Mouse (Mus musculus) thymus, postnatal 10 days (tissue): ENCODE measurements around the gene Thada.
"Not testable (repeated sequence)": the region's sequence is repeated elsewhere in the genome, so short reads cannot be mapped to it uniquely, and the experiment has no call there.

Experiments used
- DNase-seq, 2 experiments: peaks; one replicate each; pipeline ENCODE4 v3.0.0; 2021; ENCODE audit warnings: low spot score in 2 of 2

Thada gene

DNA sequence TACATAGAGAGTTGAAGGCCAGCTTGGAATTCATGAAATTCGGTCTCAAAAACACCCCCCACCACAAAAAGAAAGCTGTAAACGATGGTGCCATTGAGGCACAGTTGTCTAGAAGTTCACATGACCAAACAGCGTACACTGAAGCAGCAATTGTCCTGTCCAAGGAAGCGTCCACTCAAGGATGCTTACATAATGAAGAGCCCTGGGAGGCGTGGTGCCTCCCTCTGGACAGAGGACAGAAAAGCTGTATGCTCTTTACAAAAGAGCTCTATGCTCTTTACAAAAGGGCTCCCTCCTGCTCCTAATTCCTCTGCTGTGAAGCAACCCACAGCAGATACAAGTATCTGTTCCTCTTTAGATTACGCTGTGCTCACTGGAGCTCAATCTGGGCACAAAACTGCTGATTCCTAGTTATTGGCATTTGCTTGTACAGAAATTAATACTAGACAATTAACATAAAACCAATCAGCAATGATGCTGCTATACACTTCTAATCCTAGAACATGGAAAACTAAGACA, 123.6 kb downstream of the Thada start:
- DNase-seq: no peak

DNA sequence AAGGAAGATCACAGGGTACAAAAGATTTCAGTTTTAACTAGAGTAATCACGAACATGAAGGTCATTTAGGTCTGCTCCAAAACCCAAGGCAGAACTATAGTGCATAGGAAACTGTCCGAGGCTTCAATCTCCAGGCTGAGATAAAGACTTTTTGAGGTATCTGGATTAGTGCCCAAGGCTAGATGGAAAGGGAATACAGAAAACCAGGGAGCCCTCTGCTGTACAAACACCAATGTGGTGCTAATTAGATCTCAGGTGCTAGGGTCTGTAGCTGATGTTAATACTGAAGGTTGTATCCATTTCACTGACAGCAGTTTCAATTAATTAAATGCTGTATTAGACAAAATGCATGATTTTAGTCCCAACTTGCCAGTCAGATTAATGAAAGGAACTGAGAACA, 124.3 kb downstream of the Thada start:
- no peak for DNase-seq

DNA sequence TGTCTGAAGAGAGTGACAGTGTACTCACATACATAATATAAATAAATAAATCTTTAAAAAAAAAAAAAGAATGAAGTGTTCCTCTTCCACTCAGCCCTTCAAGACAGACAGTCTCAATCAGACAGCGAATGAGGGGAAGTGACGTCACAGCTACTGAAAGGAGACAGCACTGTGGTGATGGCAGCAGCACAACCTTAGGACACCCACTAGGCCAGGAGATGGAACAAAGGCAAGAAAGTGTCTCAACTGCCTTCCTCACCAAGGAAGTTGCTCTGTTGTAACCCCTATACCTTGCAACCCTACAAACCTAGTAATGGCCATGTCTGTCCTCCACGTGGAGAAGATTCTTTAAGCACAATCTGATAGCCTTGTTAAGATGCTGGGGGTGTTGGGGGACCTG, 125.4 kb downstream of the Thada start:
- no peak for DNase-seq

DNA sequence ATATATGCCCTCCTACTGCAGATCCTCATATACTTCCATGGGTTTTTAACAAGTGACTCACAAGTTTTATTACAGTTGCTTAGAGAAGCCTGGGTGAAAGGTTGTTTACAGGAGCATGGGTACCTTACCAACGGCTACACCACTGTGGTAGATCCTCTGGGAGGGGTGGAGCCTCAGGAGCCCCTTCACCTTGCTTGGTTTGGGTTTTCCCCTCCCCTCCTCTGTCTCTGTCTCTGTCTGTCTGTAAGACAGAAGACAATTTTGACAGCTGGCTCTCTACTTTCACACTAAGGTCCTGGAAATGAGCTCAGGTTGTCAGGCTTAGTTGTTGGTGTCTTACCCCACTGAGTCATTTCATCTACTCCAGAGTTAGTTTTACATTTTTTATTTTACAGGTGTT, 130.0 kb downstream of the Thada start:
- DNase-seq: no peak

DNA sequence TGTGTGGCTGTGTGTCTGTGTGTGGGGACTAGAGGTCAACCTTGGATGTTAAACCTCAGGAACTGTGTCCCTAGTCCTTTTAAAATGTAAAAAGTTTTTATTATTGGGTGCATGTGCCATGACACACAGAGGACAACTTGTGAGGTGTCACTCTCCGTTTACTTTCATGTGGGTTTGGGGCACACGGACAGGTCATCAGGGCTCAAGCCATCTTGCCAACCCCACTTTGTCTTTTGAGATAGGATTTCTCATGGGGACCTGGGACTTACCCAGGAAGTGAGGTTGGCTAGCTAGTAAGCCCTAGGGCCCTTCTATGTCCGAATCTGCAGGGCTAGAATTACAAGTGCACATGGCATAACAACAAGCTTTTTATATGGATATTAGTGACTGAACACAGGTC, 130.9 kb downstream of the Thada start:
- DNase-seq: no peak

DNA sequence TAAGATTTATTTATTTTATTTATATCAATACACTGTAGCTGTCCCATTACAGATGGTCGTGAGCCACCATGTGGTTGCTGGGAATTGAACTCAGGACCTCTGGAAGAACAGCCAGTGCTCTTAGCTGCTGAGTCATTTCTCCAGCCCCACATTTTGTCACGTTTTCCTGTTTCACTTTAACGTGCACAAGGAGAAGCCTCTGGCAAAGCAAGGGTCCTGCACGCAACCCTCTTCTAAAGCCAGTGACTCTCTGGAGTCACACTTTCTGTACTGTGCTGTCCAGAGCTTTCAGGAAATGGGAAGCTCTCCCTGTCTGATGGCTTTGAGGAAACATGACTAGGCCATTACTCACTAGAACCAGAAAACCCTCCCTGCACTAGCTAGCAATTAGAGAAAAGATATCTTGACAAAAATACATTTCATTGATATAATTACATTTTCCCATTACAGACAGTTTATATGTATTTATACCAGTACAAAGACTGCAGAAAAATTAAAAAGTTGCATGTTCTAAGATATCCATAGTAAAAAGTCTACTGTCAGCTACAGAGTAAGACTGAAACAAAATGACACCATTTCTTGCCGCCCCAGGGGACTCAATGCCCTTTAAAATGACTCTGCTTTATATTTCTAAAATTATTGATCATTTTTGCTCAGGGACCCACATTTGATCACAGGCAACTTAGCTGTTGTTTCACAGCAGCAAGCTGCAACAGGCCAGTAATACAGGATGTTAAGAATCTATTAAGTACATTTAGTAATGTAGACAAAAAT, 131.6 kb downstream of the Thada start:
- no peak for DNase-seq

DNA sequence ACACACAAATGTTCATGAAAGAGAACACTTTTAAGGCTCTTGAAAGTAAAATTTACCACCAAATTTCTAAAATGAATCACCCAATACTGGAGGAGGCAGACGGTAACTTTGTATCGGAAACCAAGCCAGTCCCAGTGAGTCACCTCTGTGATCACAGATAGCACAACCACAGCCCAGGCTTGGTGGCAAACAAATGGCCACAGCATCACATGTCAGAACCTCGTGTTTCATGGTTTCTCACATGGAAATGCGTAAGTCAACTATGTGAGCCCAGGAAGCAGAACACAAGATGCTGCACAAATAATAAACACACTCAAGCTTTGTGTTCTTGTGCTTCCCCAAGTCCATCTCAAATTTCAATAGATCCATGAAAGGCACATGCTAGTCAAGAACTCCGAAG, 133.1 kb downstream of the Thada start:
- no peak for DNase-seq

DNA sequence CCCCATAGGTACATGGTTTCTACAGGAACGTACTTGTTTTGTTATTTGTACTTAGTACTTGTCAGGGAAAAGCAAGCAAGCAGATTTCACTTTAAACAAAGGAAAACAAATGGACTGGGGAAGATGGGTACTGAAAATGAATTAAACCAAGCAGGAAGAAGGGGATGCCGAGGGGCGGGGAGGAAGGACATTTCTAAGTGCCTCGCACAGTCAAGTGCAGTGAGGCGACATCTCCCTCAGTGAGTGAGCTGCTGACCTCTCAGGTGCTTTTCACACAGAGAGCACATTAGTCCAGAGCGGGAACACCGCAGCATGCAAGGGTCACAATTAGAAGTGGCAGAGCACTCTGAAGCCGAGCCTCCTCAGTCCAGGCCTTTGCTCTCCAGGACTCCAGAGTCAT, 135.0 kb downstream of the Thada start:
- DNase-seq: peak; percentile 16 to 27

DNA sequence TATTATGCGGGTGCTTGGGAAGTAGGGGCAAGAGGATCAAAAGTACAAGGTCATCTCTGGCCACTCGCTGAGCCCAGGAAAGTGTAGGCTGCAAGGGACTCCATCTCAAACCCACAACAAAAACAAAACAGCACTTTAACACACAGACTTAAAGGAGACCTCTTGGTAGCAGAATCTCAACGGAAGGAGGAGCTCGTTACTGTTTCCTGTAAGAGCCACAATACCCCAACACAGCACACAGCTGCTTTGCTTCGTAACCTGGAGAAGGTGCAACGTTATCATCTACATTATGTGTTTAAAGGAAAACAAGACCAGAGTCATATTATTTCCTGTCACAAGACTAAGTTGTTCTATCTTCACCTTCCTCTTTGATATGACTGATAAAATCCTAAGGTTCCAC, 135.5 kb downstream of the Thada start:
- DNase-seq: peak; percentile 54 to 60

DNA sequence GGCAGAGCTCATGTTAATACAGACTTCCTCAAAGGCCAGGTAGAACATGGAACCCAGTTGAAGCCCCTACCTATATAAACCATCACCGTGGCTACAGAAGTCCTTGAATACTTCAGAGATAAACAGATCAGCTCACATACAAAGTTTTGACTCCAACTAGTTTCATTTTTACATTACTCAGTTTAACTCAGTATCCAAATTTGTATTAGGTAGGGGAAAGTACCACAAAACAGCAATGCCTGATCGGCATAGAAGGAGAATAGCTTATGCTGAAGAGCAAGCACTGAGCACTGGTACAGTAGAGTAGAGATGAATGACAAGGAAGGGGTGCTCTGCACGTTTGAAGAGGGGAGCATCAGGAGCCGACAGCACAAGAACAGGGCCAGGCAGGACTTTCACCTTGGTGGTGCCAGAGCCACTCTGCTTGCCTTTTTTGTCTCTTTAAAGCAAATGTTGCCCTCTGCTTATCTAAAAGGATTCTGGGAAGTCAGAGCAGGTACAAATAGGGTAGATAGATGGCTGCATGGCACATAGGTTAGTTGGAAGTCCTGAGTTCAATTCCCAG, 136.0 kb downstream of the Thada start:
- DNase-seq: no peak

DNA sequence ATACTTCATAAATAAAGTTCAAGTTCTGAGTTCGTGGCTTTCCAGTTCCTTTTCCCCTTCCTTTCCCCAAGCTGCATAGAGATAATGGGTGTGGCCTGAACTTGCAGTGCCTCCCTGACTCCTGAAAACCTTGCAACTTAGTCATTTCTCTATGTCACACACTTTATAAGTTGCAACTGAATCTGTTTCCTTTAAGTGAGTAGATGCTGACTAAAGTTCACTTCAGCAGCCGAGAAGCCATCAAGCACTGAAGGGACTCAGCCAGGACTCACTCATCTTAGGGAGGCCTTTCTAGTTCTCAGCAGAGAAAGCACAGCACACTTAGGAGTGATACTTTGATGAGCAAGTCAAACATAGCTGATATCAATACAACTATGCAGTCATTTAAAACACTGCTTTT, 137.5 kb downstream of the Thada start:
- no peak for DNase-seq

DNA sequence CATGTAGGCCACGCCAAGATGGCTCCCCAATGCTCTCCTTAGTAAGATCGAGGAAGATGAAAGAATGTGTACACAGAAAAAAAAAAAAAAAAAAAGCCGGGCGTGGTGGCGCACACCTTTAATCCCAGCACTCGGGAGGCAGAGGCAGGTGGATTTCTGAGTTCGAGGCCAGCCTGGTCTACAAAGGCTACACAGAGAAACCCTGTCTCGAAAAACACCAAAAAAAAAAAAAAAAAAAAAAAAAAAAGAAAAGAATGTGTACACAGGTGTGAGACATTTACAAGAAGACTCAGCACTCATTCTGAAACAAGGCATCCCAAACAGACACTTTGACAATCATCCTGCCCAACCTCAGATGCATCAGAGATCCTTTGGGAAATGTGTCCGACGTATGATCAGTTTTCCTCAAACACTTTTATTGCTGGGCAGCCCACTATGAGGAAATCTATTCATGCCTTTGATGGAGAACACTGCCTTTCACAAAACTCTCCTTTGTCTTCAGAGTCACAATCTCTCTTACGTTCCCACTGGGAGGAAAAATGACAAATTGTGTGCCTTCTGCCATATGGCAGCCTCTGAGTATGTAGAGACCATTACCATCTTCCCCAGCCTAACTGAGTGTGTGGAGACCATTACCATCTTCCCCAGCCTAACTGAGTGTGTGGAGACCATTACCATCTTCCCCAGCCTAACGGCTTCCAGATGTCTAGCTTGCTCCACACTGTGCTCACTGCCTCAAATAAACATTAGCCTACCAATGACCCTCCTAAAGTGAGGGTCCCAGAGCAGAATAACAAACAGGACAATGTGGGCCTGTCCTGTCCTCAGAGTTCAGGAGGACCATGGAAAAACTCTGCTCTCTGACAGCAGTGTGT, 138.7 kb downstream of the Thada start:
- no peak for DNase-seq

DNA sequence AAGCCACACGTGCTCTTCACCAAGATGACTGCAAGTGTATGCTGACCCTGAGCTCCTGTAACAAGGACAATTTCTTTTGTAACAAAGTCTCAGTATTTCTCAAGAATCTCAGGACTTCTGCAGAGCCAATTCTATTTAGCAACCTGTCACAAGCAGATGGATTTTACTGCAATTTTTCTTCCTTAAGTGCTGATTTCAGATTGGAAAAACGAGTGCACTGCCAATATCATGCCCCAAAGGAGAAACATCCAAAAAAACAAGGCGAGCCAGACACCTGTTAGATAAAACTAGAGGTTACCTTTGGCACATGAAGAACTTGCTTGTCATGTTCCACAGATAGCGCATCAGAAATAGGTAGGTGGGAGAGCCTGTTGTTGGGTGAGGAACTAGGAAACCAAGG, 143.8 kb downstream of the Thada start:
- DNase-seq: no peak

DNA sequence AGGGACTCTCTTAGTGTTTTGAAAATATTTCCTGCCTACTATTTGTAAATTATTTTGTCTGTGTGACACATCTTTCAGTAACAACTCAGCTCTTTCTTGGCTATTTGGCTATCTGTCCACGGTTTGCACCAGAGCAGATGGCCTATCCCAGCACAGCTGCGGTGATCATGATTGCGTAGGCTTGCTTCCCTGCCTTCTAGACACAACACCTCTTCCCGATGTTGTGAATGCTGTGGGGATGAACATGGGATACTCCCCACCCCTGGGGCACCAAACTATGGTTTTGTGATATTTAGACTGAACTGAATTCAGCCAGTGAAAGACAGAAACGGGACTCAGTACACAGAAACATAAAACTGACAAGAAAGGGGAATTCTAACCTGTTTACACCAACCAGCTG, 144.7 kb downstream of the Thada start:
- DNase-seq: no peak

DNA sequence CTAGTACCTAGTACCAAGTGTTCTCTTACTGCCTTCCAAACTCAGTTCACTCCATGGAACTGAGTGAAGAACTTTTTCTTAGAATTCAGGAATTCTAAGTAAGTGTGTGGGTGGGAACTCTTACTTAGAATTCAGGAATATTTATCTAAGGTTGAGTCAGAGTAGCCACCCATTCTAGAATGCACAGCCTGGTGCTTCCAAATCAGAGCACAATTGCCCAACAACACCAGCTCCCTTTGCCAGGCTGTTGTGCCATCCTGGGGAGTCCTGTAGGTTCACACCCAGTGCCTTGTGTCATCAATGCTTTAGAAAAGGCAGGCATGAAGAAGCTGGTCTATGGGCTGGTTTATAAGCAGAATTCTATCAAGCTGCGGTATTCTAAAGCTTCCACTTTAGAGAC, 145.4 kb downstream of the Thada start:
- no peak for DNase-seq

DNA sequence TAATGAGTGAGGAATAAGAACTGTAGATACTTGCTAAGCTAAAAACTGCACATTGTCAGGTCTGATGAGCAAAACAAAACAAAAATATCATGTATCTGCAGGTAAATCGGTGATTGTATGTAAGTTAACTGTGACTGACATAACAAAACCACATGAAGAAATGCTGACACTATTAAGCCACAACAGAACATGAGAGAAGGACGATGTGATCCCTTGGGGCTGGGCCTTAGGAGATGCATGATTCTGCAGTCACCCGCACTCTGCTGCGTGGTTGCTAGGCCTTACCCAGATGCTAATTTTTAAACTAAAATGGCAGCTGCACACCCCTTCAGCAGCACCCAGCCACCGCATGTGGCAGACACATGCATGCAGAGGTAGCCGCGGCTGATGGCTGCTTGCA, 151.7 kb downstream of the Thada start:
- DNase-seq: no peak

DNA sequence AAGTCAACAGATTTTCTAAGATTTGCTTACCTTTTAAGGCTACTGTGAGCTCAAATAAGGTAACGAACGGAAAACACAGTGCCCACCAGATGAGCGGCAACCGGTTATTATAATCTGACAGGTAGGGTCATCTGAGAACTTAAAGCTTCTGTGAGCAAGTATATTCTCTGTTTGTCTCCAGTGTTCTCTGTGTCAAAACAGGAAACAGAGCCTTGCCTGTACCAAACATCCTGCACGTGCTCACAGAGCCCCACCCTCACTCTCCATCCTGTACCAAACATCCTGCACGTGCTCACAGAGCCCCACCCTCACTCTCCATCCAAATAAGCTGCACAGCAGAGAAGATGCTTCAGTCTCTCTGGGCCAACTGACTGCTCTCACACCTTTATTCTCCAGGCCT, 152.5 kb downstream of the Thada start:
- peak; percentile 47 to 52 for DNase-seq

DNA sequence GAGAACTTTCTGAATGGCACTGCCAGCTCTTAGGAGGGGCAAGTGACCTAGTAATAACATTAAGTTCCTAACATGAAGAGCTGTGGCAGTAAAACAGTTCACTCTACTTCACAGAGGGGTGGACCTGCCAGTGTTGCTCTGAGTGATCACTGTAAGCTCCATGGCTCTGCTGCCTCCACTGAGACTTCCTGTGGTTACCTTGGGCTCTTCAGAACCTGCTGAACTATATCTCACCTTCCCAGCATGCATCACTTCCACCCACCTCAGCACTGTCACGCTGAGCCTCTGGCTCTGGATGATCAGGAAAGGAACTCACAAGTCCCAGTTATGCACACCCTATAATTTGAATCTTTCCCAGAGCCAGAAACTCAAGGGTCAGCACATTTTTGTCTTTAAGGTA, 159.9 kb downstream of the Thada start:
- DNase-seq: peak; percentile 40 to 47

DNA sequence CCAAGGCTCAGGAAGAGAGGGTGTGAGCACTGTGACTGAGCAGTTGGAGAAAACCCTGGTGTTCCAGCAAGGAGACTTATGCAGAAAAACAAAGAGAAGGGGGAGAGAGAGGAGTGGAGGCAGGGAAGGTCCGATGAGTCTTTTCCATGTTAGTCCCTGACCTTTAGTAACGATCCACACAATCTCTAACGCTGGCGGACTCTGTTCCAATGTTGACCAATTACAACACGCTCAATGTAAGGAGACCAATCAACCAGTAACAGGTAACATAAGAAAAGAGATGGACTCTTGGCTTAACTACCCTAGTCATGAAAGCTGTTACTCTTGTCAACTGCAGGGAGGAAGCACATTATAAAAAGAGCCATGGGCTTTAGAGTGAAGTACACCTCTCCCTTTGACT, 160.9 kb downstream of the Thada start:
- DNase-seq: no peak

DNA sequence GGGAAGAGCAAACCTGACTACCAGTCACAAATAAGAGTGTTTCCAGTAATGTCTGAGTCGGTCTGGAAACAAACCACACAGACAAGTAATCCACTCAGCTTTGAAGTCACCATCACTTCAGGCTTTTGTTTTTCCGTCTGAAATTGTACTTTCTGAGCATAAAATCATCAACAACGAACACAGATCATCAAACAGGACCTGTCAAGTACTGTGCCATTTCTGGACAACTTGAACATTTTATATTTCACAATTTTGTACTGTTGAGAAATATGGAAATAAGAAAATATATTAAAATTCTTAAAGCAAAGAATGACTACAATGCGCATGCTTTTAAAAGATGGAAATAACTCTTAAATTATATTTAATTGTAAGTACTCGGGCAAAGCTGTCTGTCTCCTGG, 161.9 kb downstream of the Thada start:
- DNase-seq: no peak

DNA sequence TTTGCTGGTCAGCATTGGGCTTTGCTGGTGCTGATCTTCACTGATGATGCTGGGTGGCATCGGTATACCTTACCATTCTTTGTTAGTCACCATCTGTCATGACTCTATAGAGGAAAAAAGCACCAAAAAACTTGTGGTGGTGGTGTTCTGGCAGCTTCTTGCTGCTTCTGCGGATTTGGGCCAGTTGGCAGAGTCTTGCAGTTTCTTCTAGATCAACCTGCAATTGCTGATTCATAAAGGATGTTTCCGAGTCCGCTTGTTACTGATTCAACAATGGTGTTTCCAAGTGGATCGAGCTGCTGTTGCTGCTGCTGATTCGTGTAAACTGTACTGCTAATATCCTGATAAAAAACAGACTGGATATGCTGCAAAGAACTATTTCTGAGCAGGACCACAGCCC, 168.0 kb downstream of the Thada start:
- no peak for DNase-seq

DNA sequence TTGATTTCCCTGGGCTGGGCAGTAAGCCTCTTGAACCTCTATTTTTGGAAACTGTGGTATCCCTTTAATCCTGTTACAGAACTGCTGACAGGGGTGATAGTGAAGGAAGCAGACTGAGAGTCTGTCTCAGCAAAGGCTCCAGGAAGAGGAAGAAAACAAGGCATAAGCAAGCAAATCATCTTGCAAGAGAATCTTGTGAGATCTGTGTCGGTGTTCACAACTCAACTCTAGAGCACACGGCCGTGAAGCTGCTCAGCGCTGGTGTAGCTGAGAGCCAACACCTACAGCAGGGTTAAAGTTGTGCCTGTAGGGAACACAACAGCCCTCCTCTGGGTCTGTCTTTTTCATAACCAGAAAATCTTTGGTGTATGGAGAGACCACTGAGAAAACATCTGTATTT, 172.8 kb downstream of the Thada start:
- DNase-seq: no peak

DNA sequence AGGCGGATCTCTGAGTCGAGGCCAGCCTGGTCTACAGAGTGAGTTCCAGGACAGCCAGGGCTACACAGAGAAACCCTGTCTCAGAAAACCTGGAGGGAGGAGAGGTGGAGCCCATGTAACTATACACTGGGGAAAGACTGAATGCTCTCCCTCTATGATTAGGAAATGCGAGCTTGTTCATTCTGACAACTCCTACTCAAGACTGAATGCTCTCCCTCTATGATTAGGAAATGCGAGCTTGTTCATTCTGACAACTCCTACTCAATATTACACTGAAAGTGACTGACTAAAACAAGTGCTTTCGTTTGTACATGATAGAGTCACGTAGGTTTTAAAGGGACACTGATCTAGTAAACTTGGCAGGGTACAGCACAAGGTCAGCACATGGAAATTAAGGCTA, 174.8 kb downstream of the Thada start:
- not testable (repeated sequence) for DNase-seq
